Mouse (Mus musculus) bone marrow macrophage, adult 2 months (primary cell): ENCODE results near the gene Samd4b. TPM values are rescaled to one million over a fixed set of nuclear protein-coding genes. Genes with fewer than 3 reads are reported as not detected.

Experiments
- H3K27ac ChIP-seq: 2 replicates; pipeline ENCODE4 v1.5.1; 2012; ENCODE audit warnings: low read depth, low read length; ENCODE audit not compliant: insufficient read depth
- H3K4me1 ChIP-seq: 2 replicates; pipeline ENCODE4 v1.6.1; 2012; ENCODE audit warnings: low read length; ENCODE audit not compliant: control insufficient read depth, insufficient read depth
- H3K4me3 ChIP-seq: 2 replicates; pipeline ENCODE4 v1.5.1; 2012; ENCODE audit warnings: mild to moderate bottlenecking, low read length, moderate library complexity; ENCODE audit not compliant: insufficient read depth
- CTCF ChIP-seq: IDR thresholded peaks from 2 replicates; pipeline ENCODE4 v1.5.1; 2012; ENCODE audit warnings: low read depth, mild to moderate bottlenecking, low read length, moderate library complexity
- POLR2A ChIP-seq: IDR thresholded peaks from 2 replicates; pipeline ENCODE4 v1.6.1; 2012; ENCODE audit warnings: mild to moderate bottlenecking, low read depth, low read length, borderline replicate concordance
- polyA plus RNA-seq: library from polyadenylated mRNA; stranded (reverse); fragments of >200 nt; gene quantifications from 2 replicates; pipeline ENCODE4 v1.2.4, GENCODE M21; 2012; ENCODE audit not compliant: missing spikeins, insufficient read depth, insufficient read length

Samd4b gene
- polyA plus RNA-seq, 1 experiment, result 47.4 TPM

GRCm38 (mm10) chr7:28353267-28353666 is 244.7 kb downstream of the Samd4b start:
- Histone ChIP-seq H3K4me1 (peaks cover 20% of the 10 kb centered on the region), H3K27ac (no peak overlapping the region), H3K4me3 (no peak overlapping the region)
- TF ChIP-seq CTCF (no peak), POLR2A (no peak)

GRCm38 (mm10) chr7:28351676-28352191 is 246.2 kb downstream of the Samd4b start:
- H3K4me1 ChIP-seq, result peaks cover 27% of the 10 kb centered on the region
- TF ChIP-seq CTCF (no peak), POLR2A (no peak)
- H3K27ac ChIP-seq, result peak overlapping the region; percentile 58
- peak overlapping the region; percentile 93 for H3K4me3 ChIP-seq

- H3K27ac ChIP-seq, result peak within 1 kb of the TSS; percentile 83
- peak within 1 kb of the TSS; percentile 93 for H3K4me3 ChIP-seq
- no peak for TF ChIP-seq CTCF
- 0 out of 2 replicates have a peak, but pooled peaks have one; percentile 51 for TF ChIP-seq POLR2A
- peaks cover 27% of the 10 kb centered on the region for H3K4me1 ChIP-seq
Observed at GRCm38 (mm10) chr7:28350155-28350883, 247.6 kb downstream of the Samd4b start, which contains the start of gene Rps16. Gene Rps16, plus strand, starts transcription at chr7:28350652.

Other genes starting within 250 kb of the Samd4b start
- gene Rps16, start 247.5 kb downstream of the Samd4b start, polyA plus RNA-seq, result 801 and 823 TPM in 2 replicates
- 11.4 and 14.6 TPM in 2 replicates for gene Plekhg2, start 225.5 kb downstream of the Samd4b start, polyA plus RNA-seq
- 110 and 119 TPM in 2 replicates for gene Zfp36, start 217.9 kb downstream of the Samd4b start, polyA plus RNA-seq
- 12.5 and 13.9 TPM in 2 replicates for gene Med29, start 205.4 kb downstream of the Samd4b start, polyA plus RNA-seq
- 102 and 123 TPM in 2 replicates for gene Paf1, start 205.2 kb downstream of the Samd4b start, polyA plus RNA-seq
- 349 and 416 TPM in 2 replicates for gene Gmfg, start 160.7 kb downstream of the Samd4b start, polyA plus RNA-seq
- gene Lrfn1, start 146.2 kb downstream of the Samd4b start, polyA plus RNA-seq, result 3.2 and 3.6 TPM in 2 replicates
- not detected in 2 replicates for gene Ifnl2, start 87.7 kb downstream of the Samd4b start, polyA plus RNA-seq
- gene Ifnl3, start 75.3 kb downstream of the Samd4b start, polyA plus RNA-seq, result not detected in 2 replicates
- gene Sycn, start 57.3 kb downstream of the Samd4b start, polyA plus RNA-seq, result not detected in 2 replicates
- gene Nccrp1, start 50.9 kb downstream of the Samd4b start, polyA plus RNA-seq, result not detected in 2 replicates
- 10.7 and 11.7 TPM in 2 replicates for gene Pak4, start within 50 bp of the Samd4b start, polyA plus RNA-seq
- not detected in 2 replicates for gene Acp7, start 33.2 kb upstream of the Samd4b start, polyA plus RNA-seq
- not detected in 2 replicates for gene Fbxo27, start 94.7 kb upstream of the Samd4b start, polyA plus RNA-seq
- gene Fbxo17, start 118.7 kb upstream of the Samd4b start, polyA plus RNA-seq, result 0.47 and 0.92 TPM in 2 replicates
- gene Mrps12, start 143.7 kb upstream of the Samd4b start, polyA plus RNA-seq, result 39.5 and 50.6 TPM in 2 replicates
- gene Sars2, start 143.8 kb upstream of the Samd4b start, polyA plus RNA-seq, result 7.2 and 8.2 TPM in 2 replicates
- gene Ccer2, start 158.0 kb upstream of the Samd4b start, polyA plus RNA-seq, result not detected in 2 replicates
- 190 and 192 TPM in 2 replicates for gene Sirt2, start 168.6 kb upstream of the Samd4b start, polyA plus RNA-seq
- 32.1 and 33.4 TPM in 2 replicates for gene Nfkbib, start 169.4 kb upstream of the Samd4b start, polyA plus RNA-seq
- gene Rinl, start 190.8 kb upstream of the Samd4b start, polyA plus RNA-seq, result 33.3 and 36.4 TPM in 2 replicates
- 252 and 256 TPM in 2 replicates for gene Hnrnpl, start 210.4 kb upstream of the Samd4b start, polyA plus RNA-seq
- gene Ech1, start 227.1 kb upstream of the Samd4b start, polyA plus RNA-seq, result 85.7 and 96.1 TPM in 2 replicates
- gene Lgals4, start 235.7 kb upstream of the Samd4b start, polyA plus RNA-seq, result 1.9 and 2.8 TPM in 2 replicates